Mouse (Mus musculus) megakaryocyte, embryonic 14.5 days (primary cell): ENCODE measurements around the gene Cdc27.

Source experiments
- FLI1 ChIP-seq: IDR thresholded peaks from 2 replicates; pipeline ENCODE4 v1.6.1; 2012; ENCODE audit warnings: low read length, inconsistent platforms, mixed read lengths
- GATA1 ChIP-seq: IDR thresholded peaks from 3 replicates; pipeline ENCODE4 v1.6.1; 2012; ENCODE audit warnings: mixed read lengths, low read length, inconsistent platforms, borderline replicate concordance

- TF ChIP-seq GATA1 (no peak), FLI1 (no peak)
These were observed 31.8 kb upstream of the Cdc27 start for GRCm38 (mm10) chr11:104582308-104582606.
